Mouse (Mus musculus): ENCODE measurements around the gene Shank2. TPM values are rescaled to one million over a fixed set of nuclear protein-coding genes. Genes with fewer than 3 reads are reported as not detected.
A peak's percentile ranks its signal among the peaks of the same experiment; 100 is the strongest.

Gene Shank2
- total RNA-seq, 2 experiments from 2014 or later, result 0.08 to 0.14 TPM

DNA sequence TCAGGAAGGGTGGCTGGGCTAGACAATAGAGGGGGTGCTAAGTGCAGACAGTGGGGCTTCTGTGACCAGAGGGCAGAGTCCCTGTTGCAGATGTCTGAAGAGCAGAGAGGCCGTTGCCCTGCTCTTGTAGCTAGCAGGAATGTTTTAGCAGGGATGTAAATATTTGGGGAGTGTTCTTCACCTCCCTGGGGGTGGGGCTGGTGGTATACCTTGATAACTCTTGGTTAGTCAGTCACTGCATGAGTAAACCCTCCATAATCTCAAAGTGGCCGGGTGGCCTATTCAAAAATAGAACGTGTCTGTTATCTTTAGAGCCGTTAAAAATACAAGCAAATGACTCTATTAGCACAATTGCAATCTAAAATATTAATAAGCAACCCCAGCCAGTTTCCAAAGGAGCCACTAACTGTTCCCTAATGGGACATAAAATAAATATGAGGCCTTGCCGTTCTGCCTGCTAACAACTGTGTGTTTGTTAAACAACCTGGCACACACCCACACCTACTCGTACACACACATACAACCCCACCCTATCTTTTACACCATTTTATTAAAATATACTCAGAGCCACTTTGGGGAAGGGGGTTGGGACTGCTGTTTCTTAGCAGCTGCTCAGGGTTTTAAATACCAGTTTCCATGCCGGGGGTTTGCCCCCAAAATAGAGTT, 200.4 kb downstream of the Shank2 start:
- Histone ChIP-seq H3K4me3 (no peak overlapping the region), H3K27ac (no peak overlapping the region)
- intact Hi-C loops (cut with DNase I), result no loop called here
- no peak for TF ChIP-seq CTCF (IDR thresholded peaks at IDR 0.05)
- no peak for DNase-seq

DNA sequence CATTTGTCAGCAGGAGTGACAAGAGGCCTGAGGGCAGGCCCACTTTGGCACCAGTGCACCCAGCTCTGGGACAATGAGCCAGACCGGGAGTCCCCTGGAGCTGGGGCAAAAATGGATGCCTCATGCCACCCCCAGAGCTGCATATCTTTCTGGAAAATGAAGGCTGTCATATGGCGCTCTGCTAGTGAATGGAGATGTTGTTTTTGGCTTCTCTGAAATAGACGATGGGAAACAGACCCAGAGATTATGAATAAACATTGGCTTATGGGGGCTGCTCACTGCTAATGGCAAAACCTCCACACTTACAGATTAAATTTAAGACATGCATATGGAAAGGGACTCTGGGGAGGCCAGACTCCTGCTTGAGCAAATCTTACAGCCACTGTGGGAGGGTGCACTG, 202.6 kb downstream of the Shank2 start:
- DNase-seq, result no peak

DNA sequence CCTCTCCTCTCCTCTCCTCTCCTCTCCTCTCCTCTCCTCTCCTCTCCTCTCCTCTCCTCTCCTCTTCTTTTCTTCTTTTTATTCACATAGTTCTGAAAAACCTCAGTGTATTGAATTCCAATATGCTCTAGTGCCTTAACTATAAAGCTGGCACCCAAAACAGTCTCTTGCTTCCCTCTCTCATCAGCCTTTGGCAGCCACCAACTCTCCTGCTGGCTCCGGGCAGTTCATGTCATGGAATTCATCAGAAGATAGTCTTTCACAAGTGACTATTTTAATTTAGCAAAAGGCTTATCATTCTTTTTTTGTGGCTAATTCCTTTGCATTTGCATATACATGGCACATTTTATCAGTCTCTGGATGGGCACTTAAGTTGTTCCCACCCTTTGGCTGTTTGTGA, 203.4 kb downstream of the Shank2 start:
- DNase-seq, result no peak
- intact Hi-C loops (cut with DNase I), result loop anchor here (5.0 kb wide), 1 partner anchor 133 kb away; no protein-coding TSS in a partner anchor
- no peak for TF ChIP-seq CTCF (IDR thresholded peaks at IDR 0.05)

More for the DNA sequence above, 202.6 kb downstream of the Shank2 start:
- Histone ChIP-seq H3K27ac (no peak overlapping the region), H3K4me3 (no peak overlapping the region)
- TF ChIP-seq CTCF (IDR thresholded peaks at IDR 0.05), result no peak
- intact Hi-C loops (cut with DNase I), result no loop called here

DNA sequence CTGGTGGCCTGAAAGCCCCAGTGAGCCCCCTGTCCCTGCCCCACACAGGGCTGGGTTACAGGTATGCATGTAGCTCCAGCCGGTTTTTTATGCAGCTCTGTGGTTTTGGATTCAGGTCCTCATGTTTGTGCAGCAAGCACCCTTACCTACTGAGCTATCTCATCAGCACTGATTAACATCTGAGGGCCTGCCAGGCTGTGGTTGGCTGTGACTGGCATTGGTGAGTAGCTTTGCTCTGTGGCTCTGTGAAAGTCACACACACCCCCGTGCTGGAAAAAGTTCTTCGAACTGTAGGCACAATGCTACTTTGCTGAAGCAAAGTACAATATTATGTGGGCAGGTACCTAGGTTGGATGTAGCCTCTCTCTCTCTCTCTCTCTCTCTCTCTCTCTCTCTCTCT, 204.1 kb downstream of the Shank2 start:
- Histone ChIP-seq H3K4me3 (no peak overlapping the region), H3K27ac (no peak overlapping the region)
- intact Hi-C loops (cut with DNase I), result loop anchor here (5.0 kb wide), 1 partner anchor 134 kb away; no protein-coding TSS in a partner anchor
- no peak for DNase-seq
- no peak for TF ChIP-seq CTCF (IDR thresholded peaks at IDR 0.05)

More for the DNA sequence above, 203.4 kb downstream of the Shank2 start:
- no peak overlapping the region for H3K27ac ChIP-seq
- no peak overlapping the region for H3K4me3 ChIP-seq

DNA sequence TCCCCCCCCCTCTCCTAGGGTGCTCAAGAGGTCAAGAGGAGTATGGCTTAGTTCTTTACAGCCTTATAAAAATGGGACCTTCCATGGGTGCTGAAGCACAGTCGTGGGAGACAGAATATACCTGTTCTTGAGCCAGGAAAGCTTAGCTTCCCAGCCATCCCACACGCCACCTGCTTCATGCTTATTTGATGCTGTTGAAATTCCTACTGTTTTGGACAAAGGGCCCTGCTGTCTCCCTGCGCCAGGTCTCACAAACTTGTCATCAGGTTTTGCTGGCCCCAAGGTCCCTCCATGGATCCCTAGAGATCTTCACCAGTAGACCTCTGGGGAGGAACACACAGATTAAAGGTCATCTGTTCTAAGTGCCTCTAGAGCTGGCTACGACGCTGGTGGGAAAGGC, 204.5 kb downstream of the Shank2 start:
- intact Hi-C loops (cut with DNase I), result loop anchor here (5.0 kb wide), 1 partner anchor 134 kb away; no protein-coding TSS in a partner anchor
- H3K4me3 ChIP-seq, result no peak overlapping the region
- no peak for DNase-seq
- TF ChIP-seq CTCF (IDR thresholded peaks at IDR 0.05), result no peak
- H3K27ac ChIP-seq, result no peak overlapping the region

DNA sequence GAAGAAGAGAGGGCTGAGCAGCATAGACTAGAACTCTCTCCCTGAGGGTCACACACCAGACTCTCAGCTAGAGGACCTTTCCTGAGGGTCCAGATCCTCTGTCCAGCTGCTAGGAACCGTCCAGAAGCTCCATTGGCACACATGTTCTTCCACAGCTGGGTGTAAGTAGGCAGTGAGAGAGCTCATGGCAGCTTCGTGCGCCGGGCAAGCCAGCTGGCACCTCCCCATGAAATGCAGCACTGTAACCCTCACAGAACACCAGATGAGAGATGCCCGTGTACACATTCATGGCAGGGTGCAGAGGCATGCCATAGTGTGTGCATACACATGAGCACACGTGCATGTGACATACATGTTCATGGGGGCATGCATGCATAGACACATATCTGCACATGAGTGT, 205.4 kb downstream of the Shank2 start:
- Histone ChIP-seq H3K4me3 (no peak overlapping the region), H3K27ac (no peak overlapping the region)
- intact Hi-C loops (cut with DNase I), result loop anchor here (5.0 kb wide), 1 partner anchor 135 kb away; no protein-coding TSS in a partner anchor
- no peak for DNase-seq
- TF ChIP-seq CTCF (IDR thresholded peaks at IDR 0.05), result no peak

DNA sequence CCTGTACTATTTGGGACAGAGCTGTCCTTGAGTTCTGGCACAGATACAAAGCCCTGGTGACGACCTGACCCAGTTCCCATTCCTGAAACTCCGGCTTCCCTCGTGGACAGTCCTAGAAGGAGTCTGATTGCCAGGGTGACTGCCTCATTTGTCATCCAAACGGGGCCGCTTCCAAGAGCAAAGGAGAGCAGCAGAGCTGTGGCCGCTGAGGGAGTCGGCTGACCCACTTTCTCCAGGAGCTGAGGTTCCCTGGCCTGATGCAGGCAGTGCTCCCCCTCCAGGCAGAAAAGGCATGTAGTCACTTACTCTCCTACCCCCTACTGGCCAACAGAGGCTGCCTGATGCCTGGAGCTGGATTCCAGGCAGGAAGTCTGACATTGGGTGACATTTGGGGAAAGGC, 206.1 kb downstream of the Shank2 start:
- intact Hi-C loops (cut with DNase I), result loop anchor here (5.0 kb wide), 1 partner anchor 136 kb away; no protein-coding TSS in a partner anchor
- Histone ChIP-seq H3K27ac (no peak overlapping the region), H3K4me3 (no peak overlapping the region)
- peak; percentile 89 for DNase-seq
- TF ChIP-seq CTCF (IDR thresholded peaks at IDR 0.05), result peak; percentile 86

DNA sequence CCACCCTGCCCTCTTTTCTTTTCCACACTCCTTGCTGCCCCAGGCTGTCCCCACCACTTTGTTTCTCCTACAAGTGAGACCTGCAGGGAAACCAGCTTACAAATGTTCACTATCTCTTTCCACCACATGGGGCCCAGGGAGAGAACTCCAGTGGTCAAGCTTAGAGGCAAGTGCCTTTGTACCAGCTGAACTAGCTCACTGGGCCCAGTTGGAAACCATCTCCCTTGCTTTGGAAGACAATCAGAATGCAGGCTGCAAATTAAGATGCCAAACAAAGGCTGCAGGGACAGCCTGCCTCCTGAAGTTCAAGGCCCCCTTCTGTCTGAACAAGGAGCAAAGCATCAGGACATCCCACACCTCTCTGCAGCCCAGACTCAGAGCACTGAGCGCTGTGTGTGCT, 206.9 kb downstream of the Shank2 start:
- intact Hi-C loops (cut with DNase I), result loop anchor here (5.0 kb wide), 1 partner anchor 136 kb away; no protein-coding TSS in a partner anchor
- H3K27ac ChIP-seq, result no peak overlapping the region
- no peak for DNase-seq
- H3K4me3 ChIP-seq, result no peak overlapping the region
- no peak for TF ChIP-seq CTCF (IDR thresholded peaks at IDR 0.05)

DNA sequence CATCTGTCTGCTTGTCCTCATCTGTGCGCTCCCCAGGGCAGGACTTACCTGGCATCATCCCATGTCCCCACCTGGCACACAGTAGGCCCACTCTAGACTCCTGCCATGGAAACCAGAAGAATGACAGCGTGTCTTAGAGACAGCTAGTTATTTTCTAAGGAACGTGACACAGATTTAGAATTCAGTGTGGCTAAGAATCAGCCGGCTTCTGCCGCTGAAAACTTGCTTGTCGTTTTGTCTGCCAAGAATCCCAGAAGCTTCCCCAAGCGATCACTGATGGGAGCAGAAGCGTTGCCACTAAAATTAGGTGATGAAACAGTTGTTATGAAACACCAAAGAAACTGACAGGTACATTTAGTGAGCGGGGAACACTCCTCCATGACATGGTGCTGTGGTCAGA, 208.8 kb downstream of the Shank2 start:
- no peak for DNase-seq
- intact Hi-C loops (cut with DNase I), result loop anchor here (10.0 kb wide), 1 partner anchor 374 kb away; the partner anchor contains the start of gene Fadd
- no peak for TF ChIP-seq CTCF (IDR thresholded peaks at IDR 0.05)
- Histone ChIP-seq H3K4me3 (no peak overlapping the region), H3K27ac (no peak overlapping the region)

DNA sequence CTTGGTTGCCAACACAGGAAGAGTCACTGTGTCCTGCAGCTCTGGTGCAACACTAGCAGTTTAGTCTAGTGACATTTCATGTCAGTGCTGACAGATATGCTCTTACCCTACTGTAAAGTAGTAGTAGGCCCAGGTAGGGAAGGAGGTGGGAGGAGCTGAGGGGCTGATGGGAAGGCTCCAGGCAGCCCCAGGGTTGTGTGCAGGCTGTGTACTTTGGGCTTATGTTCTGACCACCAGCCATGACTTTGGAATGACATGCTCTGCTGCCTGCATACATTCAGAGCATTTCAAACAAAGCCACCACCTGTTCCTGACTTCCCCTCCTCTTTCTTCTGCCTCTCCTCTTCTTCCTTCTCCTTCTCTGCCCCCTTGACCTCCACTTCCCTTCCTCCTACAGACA, 211.0 kb downstream of the Shank2 start:
- Histone ChIP-seq H3K4me3 (no peak overlapping the region), H3K27ac (no peak overlapping the region)
- no peak for DNase-seq
- intact Hi-C loops (cut with DNase I), result loop anchor here (10.0 kb wide), 1 partner anchor 372 kb away; the partner anchor contains the start of gene Fadd
- TF ChIP-seq CTCF (IDR thresholded peaks at IDR 0.05), result no peak

DNA sequence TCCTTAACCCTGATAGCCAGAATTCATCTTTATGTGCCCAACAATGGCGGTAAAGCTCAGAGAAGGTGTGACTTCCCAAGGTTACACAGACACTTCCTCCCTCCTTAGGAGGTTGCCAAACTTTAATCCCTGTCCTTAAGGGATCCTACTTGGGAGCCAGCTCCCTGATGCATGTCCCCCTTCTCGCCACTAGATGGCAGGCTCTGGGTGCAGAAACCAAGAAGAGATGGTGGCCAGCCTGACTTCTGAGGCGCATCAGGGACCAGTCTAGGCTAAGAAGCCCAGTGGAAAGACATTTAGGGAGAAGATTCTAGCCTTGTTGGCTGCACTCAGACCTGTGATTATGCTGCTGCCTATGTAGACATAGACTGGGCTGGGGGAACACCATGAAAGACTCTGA, 215.5 kb downstream of the Shank2 start:
- intact Hi-C loops (cut with DNase I), result loop anchor here (1.0 to 10.0 kb wide), 3 partner anchors 209 to 560 kb away; partner anchors contain the start of gene Fadd
- Histone ChIP-seq H3K27ac (no peak overlapping the region), H3K4me3 (no peak overlapping the region)
- peak; percentile 71 for DNase-seq
- peak; percentile 94 for TF ChIP-seq CTCF (IDR thresholded peaks at IDR 0.05)

DNA sequence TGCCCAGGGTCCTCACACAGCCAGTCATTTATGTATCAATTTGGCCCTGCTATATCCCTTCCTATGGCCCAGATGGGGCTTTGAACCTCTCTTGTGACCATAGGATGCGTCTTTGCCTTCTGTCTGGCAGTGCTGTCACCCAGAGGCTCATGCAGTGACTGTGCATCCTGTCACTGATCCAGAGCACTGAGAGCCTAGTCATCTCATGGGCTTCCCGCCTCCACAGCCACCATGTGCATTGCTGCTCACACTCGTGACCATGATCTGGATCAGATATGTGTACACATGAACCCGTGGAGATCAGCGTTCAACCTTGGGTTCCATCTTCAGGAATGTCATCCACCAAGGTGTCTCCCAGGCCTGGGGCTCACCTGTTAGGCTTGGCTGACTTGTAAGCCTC, 227.0 kb downstream of the Shank2 start:
- Histone ChIP-seq H3K27ac (no peak overlapping the region), H3K4me3 (no peak overlapping the region)
- intact Hi-C loops (cut with DNase I), result no loop called here
- TF ChIP-seq CTCF (IDR thresholded peaks at IDR 0.05), result no peak
- DNase-seq, result no peak

DNA sequence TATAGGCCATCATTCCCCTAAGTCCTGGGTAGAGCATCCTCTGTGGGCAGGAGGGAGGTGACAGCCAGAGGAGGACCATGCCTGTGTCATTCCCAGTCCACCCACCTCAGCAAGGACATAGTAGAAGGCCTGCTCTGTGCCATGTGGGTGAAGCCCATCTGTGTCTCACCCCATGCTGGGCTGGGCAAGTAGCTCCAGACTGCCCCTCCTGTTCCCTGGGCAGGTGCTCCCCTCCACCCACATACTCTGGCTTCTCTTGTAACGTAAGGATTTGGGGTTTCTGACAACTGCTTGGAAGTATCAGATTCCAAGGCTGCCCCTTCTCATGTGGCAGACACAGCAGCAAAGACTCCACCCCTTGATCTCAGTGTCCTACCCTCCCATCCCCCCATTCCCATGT, 227.7 kb downstream of the Shank2 start:
- intact Hi-C loops (cut with DNase I), result no loop called here
- DNase-seq, result no peak
- Histone ChIP-seq H3K27ac (no peak overlapping the region), H3K4me3 (no peak overlapping the region)
- no peak for TF ChIP-seq CTCF (IDR thresholded peaks at IDR 0.05)
